Mouse (Mus musculus) E14TG2a.4 (cell line): Measurements from ENCODE around the gene Hs3st4.

Source experiments
- CTCF ChIP-seq: conservative IDR thresholded peaks from 2 replicates; pipeline ENCODE4 v1.5.1; 2014; ENCODE audit warnings: low read length
- NANOG ChIP-seq: IDR thresholded peaks from 2 replicates; pipeline ENCODE4 v1.6.1; 2014; ENCODE audit warnings: borderline replicate concordance, low read length, mixed read lengths
- POU5F1 ChIP-seq: IDR thresholded peaks from 2 replicates; pipeline ENCODE4 v1.6.1; 2014; ENCODE audit warnings: low read length, borderline replicate concordance

- TF ChIP-seq CTCF, result no peak
- no peak for TF ChIP-seq NANOG
- no peak for TF ChIP-seq POU5F1
Measured at GRCm38 (mm10) chr7:124358068-124358467, 375.4 kb downstream of the Hs3st4 start.
